Mouse (Mus musculus) frontal cortex, postnatal 14 days (tissue): Measurements from ENCODE around the gene Fam178b.
"Not testable (repeated sequence)": the region's sequence is repeated elsewhere in the genome, so short reads cannot be mapped to it uniquely, and the experiment has no call there.

Experiments used
- DNase-seq, 2 experiments: peaks; one replicate each; pipeline ENCODE4 v3.0.0; 2022; ENCODE audit warnings: low spot score in 2 of 2

The Fam178b gene

DNA sequence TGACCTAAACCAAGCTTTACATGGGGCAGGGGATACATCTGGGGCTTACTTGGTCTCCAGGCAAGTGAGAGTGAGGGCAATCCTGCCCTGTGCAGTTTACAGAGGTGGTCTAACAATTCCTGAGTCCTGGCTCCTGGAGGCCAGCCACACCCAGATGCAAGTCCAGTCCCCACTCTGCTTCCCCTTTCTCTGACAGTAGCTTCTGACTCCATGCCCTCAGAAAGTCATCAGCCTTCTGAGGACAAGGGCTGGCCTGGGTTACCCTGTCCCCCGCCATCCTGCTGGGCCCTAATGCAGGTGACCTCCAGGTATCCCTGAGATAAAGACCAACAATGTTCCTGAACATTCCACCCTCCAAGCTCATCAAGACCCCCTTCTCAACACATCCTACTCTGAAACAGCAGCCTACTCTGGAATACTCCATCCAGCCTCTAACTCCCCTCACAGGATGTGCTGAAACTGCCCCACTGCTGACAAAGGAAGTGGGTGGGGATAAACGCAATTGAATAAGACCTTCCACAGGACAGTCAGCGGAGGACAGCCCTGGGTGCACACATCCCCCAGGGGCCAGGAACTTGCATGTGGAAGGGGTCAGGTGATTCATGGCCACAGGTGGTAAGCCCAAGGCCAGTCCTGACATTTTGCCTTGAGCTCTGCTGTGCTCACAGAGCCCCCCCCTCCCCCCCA, 52.8 kb downstream of the Fam178b start:
- DNase-seq: no peak

DNA sequence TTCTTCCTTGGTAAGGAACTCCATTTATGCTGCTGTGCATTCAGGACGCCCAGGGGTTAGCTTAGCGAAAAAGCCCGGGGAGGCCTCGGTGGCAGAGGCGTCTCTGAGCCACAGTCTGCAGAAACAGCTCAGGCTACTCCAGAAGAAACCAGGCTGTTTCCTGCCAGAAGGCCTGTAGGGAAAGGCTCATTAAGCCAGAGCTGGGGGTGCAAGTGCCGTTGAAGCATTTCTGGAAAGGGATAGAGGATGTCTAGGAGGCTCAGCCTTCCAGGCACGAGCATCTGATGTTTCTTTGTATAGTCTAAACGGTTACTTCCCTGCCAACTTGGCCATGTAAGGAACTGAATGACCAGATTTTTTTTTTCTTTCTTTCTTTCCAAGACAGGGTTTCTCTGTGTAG, 54.4 kb downstream of the Fam178b start:
- DNase-seq: no peak

DNA sequence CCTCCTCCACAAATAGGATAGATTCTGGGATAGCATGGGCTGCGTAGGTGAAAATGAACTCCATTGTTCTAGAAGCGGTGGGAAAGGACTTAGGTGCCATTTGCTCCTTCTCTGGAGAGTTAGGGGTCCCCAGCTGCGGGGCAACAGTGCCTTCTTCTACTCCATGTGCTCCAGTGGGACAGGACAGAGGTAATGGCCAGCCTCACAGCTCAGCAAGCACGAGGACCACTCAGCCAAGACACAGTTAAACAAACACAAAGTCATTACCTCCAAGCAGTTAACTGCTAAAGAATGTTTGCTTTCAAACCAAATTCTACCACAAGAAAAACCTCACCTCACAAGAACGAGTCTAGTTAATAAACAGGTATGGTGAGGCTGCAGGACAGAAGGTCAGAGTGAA, 57.5 kb downstream of the Fam178b start:
- no peak for DNase-seq

DNA sequence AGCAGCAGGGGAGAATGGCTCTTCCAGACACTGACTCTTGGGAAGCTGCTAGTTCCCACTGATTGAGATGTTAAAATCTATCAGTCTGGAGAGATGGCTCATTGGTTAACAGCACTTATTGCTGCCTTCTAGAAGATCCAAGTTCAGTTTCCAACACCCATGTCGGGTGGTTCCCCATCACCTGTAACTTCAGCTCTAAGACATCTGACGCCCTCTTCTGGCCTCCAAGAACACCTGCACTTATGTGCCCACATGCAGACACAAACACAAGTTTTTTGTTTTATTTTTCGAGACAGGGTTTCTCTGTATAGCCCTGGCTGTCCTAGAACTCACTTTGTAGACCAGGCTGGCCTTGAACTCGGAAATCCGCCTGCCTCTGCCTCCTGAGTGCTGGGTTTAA, 67.0 kb downstream of the Fam178b start:
- DNase-seq: not testable (repeated sequence)

DNA sequence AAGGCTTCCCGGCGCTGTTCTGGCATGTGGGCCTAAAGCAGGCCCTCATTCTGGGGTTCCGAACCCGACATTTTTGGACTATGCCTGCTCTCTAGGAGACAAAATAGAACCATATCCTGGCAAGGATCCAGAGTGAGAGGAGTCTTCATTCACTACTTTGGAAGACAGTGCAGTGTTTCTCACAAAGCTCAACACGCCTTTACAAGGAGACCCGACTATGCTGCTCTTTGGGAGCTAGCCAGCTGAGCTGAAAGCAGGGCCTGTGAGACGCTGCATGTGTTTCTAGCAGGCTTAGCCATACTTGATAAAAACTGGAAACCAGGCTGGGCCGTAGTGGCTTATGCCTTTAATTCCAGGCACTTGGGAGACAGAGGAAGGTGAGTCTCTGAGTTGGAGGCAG, 67.8 kb downstream of the Fam178b start:
- no peak for DNase-seq

DNA sequence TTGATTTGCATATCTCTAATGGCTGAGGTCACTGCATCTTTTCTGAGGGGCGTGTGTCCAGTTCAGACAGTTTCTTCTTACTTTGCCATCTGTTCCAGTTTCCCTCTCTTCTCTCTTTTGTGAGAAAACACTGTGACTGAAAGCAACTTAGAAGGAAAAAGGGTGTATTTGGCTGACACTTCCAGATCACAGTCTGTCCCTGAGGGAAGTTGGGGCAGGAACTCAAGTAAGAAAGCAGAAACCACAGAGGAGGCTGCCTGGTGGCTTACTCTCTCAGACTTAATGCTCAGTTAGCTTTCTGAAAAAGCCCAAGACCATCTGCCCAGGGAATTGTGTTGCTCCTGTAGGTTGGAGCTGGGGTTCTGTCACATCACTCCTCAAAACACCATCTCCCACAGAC, 68.4 kb downstream of the Fam178b start:
- no peak for DNase-seq

DNA sequence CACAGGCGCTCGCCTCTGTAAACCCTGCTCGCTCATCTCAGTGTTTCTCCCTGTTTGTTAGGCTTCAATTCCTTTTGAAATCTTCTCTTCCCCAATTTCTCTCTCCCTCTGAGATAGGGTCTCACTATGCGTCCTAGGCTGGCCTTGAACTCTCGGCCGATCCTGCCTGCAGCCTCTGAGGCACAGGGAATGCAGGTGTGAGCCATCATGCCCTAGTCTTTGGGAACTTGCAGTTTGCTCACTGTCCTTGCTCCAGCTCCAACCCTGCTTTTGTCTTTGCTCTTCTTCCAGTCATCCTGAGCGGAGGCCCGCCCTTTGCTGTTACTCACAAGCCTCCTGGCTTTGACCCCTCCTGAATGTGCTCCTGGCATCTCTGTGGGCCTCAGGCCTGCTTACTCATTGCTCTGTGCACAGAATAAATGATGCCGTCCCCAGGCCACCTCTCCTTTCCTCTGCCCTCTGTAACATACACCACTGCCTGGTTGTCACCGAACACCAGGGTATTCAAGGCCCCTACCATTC, 69.5 kb downstream of the Fam178b start:
- no peak for DNase-seq

DNA sequence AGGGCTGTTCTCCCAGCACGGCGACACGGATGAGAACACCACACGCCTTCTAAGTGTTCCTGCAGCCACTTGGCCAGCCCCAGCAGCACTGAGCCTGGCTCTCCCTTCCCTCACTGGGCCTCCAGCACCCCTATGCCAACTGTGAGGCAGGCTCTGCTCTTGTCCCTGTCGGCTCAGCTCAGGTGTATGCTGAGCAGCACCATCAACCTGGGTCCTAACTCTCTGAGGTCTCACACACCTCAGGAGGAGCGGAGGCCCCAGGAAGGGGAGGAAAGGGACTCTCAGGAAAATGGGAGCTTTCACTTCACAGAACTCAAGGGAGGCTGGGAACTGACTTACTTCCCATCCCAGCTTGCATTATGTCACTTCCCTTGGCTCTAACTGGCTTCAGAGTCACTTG, 70.6 kb downstream of the Fam178b start:
- no peak for DNase-seq

DNA sequence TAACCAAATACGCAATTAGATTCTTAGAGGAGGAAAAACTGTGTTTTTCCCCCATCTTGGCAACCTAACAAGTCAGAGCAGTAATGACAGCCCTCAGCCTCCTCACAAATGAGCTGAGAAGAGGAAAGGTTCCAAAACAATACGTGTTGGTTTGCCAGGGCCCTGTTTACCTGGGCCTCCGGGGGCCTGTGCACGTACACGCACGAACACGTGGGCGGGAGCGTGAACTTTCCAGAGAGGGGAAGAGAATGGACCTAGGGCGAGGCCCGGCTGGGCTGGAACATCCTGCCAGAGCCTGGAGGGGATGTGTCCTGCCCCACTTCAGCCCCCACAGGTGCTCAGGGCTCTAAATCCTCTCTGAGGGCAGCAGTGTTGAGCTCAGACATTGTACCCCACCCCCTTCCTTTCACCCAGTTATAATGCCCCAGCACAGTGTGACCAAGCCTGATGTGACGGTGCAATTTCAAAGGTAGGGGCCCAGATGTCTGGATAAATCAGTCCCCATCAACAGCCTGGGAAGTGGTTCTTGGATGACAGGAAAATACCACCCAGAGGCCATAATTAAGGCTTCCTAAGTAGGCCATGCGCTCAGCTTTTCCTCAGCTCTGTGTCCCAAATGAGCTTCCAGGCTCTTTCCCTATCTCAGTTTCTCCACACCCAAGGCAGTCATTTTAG, 71.4 kb downstream of the Fam178b start:
- no peak for DNase-seq

DNA sequence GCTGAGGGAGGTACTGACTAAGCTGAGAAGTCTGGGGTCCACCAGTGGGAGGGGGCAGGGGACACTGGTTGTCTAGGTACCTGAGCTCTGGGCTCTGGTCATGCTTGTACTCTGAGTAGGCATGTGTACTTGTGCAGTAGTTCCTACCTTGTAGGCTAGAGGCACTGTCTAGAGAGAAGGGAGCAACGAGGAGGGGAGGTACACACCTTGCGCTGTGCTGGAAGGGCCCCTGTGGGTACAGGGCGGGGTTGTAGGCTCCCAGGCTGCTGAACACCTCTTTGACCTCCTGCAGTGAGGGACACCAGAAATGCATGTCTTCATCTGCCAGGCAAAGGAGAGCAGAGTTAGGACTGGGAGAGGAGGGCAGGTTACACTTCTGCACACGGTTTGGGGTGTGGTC, 74.8 kb downstream of the Fam178b start:
- no peak for DNase-seq

DNA sequence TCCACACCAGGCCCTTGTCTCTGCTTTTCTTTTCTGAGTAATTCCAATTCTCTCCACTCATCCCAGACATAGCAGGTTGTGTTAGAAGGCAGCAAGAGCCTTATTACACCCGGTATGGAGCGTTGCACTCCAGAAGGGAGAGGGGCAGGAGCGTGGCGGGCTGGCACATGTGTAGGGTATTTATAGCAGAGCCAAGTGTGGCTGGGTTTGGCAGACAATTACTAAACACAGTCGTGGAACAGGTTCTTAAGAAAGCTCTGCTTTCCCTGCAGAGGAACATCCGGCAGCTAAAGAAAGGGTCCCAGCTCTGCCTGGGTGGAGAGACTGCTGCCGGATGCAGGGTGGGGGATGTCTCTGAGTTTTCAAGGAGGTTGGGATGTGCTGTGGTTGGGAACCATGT, 76.0 kb downstream of the Fam178b start:
- DNase-seq: peak; percentile 44 to 70

DNA sequence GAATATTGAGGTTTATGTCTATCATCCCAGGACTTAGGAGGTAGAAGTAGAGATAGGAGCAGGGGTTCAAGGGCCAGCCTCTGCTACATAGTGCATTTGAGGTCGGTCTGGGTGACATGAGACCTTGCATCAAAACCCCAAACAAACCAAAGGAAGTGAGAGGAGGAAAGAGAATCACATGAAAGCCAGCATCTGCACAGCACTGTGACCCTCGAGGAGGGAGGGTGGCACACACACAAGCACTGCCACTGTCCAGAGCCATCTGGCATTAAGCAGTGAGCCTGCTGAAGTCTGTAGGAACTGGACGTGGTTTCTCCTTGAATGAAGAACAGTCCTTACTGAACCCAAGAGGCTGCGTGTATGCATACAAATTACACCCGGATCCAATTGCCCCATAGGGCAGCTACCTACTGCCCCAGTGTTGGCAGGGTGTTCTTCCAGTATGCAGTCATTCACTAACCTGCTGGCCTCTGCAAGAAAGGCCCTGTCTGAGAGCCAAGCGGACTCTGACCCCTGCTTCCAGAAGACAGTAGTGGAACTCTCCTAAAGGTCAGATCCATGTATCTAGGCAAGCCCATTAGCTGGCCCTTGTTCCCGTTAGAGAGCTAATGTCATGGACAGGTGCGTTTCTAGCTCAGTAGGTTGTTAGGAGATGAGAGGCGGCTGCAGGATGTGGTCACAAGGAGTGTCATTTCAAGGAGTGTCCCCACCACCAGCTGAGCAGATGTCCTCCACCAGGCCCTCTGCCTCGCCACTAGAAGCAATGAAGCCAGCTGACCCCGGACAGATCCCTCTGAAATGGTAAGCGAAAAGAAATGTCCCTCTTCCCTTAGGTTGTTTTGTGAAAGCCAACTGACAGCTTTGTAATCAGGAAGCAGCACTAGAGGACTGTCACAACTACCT, 78.5 kb downstream of the Fam178b start:
- no peak for DNase-seq

DNA sequence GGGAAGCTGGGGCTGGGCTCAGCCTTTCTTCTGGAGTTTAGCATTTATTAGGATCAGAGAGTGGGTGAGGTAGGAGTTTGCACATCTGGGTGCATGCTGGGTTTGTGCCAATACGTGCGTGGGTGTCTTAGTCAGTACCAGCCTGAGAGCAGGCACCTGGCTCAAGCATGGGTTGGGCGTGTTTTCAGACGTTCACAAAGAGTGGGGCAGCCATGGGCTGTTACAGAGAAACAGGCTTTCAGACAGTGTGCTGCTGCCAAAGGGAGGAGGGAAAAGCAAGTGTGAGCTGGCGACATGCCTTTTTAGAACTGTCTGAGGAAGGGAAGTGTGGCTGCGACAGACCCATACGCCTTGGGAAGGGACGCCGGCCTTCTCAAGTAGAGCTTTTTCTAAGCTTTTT, 79.6 kb downstream of the Fam178b start:
- peak; percentile 44 to 64 for DNase-seq

DNA sequence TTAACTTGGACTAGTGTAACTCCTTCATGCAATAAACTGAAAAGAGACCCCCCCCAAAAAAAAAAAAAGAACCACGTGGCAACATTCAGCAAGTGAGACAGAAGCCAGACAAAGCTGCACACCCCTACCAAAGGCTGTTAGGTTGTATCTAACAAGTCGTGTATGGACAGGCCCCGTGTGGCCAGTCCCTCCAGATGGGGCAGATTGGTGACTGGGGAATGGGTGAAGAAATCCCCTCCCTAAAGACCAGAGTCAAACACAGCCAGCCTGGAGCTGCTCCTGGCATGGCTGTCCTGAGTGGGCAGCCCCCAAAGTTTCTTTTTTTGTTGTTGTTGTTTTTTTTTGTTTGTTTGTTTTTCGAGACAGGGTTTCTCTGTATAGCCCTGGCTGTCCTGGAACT, 80.7 kb downstream of the Fam178b start:
- DNase-seq: no peak

DNA sequence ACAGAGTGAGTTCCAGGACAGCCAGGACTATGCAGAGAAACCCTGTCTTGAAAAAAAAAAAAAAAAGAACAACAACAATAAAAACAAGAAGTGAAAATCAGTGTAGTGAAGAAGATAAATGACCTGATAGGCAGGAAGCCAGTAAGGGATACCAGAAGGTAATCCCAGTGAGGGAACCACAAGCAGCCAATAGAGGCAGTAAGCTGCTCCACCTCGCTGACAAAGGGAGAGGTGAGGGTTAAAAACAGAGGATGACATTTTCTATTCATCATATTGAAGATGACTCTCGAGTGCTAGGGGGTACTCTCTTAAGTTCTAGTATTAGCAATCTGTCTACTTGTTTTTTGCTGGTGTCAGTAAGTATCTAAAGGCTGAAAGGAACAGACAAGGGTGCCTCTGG, 84.6 kb downstream of the Fam178b start:
- no peak for DNase-seq

DNA sequence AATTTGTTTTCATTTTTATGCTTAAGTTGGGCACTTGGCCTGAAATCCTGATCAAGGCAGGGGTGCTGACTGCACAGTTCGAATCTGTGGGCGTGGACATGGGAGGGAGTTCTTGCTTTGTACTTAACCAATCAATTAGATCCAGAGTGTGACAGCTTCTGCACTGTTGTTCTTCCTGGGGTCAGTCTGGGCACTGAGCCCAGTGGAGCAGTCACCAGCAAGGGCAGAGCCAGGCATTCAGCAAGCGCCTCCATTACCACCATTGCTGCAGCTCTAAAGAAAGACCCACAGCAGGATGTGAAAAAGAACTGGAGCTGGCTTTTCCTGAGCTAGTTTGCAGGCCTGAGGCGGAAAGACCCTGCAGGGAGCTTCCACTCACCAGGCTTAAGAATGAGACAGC, 86.9 kb downstream of the Fam178b start:
- no peak for DNase-seq

DNA sequence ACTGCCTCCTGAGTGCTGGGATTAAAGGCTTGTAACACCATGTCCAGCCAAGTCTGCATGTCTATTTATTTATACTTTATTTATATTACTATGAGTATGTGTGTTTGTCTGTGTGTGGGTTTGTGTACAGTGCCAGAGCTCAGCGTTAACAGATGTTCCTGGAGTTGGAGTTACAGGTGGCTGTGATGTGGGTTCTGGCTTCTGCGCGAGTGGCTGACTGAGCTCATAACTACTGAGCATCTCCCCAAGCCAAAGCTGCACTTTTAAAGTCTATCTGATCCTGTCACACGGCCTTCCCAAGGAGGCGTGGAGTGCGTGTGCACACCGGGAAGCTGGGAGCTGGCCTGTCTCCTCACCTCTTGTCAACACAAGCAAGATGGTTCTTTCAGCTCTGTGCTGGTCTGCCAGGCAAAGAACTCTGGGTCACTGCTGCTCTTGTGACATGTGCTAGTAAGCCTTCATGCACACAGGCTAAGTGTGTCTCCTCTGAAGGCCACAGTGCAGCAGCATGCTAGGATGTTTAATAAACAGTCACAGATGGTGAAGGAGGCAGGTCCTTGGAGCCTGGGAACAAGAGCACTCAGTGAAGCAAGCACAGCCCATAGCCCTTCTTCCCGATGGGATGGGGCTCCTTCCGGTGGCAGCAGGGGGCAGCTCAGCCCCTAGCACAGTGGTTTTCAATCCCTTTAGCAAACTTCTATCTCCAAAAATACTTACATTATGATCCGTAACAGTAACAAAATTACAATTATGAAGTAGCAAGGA, 87.6 kb downstream of the Fam178b start:
- no peak for DNase-seq

DNA sequence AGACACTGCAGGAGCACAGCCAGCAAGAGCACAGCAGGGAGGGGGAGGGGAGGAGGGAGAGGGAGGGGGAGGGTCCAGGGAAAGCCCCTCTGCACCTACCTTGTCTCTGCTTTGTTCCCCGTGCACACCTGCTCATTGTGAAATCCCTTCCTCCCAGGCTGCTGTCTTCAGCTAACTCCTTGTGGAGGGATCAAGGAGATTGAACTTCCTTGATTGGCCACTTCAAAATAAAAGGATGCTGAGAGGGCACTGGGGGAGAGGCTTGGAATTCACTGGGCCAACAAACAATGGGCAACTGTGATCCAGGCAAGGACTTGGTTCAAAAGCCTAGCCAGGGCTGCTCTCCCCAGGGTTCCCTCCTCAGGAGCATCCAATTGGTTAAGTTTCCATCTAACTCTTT, 89.9 kb downstream of the Fam178b start:
- DNase-seq: no peak

DNA sequence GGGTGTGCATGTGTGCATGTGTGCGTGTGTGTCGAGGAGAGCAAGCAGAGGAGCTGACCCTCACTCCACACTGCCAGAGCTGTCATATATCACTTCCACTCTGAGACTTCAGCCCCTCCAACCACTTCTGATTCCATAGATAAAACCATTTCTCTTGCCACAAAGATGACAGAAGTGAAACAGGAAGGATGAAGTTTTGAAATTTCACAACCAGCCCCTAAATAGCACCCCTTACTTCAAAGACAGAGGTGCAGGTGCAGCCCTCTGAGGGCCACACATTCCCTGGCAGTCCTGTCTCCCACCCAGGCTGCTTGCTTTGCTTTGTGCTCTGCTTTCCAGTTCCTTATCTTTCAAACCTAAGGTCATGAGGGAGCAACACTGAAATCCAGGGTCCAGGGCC, 91.6 kb downstream of the Fam178b start:
- no peak for DNase-seq

DNA sequence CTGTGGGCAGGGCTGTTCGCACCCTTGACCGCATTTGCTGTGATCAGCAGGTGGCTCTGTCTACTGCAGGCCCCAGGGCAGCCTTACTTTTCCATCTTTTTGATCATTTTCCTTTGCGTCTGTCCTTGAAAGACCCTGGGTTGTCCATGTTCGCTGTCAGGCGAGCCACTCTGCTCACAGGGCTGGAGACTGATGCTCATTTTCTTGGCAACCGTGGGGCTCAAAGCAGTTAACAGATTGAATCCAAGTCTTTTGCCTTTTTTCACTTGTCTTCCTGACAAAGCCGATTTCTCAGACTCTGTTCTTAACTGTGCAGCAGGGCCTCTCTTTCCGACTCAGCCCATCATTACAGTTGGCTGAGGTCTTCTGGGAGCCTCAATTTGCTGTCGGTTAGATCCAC, 92.3 kb downstream of the Fam178b start:
- DNase-seq: no peak

DNA sequence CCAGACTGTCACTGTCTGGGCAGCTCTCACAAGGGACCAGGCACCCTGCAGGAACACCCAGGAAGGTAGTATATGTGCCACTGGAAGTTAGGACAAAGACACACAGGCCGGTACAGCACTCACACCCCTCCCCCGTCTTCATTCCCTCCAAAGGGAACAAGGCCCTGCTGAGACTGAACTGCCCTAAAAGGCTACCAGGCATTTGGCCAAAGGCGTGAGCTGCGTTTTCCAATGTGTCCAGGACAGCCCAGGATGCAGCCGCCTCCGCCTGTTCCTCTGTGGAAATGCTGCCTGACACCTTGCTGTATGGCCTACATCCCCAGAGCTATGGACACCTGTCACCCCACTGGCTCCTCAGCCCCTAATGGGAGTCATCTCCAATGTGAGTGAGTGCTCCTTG, 93.5 kb downstream of the Fam178b start:
- DNase-seq: no peak
